Mouse (Mus musculus): ENCODE results near the gene Dnmt1.

Gene Dnmt1

GRCm38 (mm10) chr9:20866879-20867278 lies 92.8 kb downstream of the Dnmt1 start:
- ATAC-seq (ENCODE audit: insufficient number of reproducible peaks, low FRiP score, low TSS enrichment) = no peak

GRCm38 (mm10) chr9:20862225-20862624 lies 97.5 kb downstream of the Dnmt1 start:
- no peak for ATAC-seq (ENCODE audit: insufficient number of reproducible peaks, low FRiP score, low TSS enrichment)

GRCm38 (mm10) chr9:20861821-20862220 lies 97.9 kb downstream of the Dnmt1 start:
- ATAC-seq (ENCODE audit: insufficient number of reproducible peaks, low FRiP score, low TSS enrichment) = no peak

- no peak for ATAC-seq (ENCODE audit: insufficient number of reproducible peaks, low FRiP score, low TSS enrichment)
These were observed 99.8 kb downstream of the Dnmt1 start for GRCm38 (mm10) chr9:20859926-20860325.
